In the genomic region with DNA sequence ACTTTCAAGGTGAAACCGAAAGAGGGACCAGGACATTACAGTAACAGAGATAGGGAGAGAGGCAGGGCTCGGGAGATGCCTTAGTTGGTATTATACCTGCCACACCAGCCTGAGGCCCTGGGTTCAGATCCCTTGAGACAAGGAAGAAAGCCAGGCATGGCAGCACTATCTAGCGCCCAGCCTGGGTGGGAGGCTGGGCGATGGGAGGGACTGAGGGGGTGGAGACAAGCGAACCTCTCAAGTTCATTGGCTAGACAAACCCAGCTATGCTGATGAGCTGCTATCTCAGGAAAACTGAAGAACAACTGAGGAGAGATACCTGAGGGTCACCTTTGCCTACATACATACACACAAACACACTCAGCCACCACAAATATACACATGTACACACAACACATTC, we compare ENCODE assay signal across 14 mouse cellular contexts.
"Had no signal": no experiment of that assay in that cellular context is flagged by ENCODE, and none has a peak within 500 bp of the region (broad histone marks: within the 10 kb centered on the region; RNA-seq: fewer than 3 reads in every experiment).

No protein-coding gene starts in this region.

- H3K4me2 ChIP-seq: limb, embryonic 12.5 days; lung, embryonic 15.5 days; neural tube, embryonic 12.5 days had no signal

- H3K9me3 ChIP-seq: limb, embryonic 12.5 days; lung, embryonic 15.5 days; neural tube, embryonic 12.5 days had no signal

- H3K4me3 ChIP-seq: limb, embryonic 12.5 days; lung, embryonic 15.5 days; neural tube, embryonic 12.5 days had no signal

- DNase-seq: kidney, adult 2 months; kidney, postnatal 36 days; layer of hippocampus, adult 9-11 months; layer of hippocampus, postnatal 36 days; lung, postnatal 14 days; midbrain, embryonic 14.5 days; thymus, adult 18-20 months; thymus, postnatal 14 days had no signal

- H3K4me1 ChIP-seq: limb, embryonic 12.5 days; lung, embryonic 15.5 days; neural tube, embryonic 12.5 days had no signal

- H3K27ac ChIP-seq: kidney, postnatal 0 days; limb, embryonic 12.5 days; lung, embryonic 15.5 days; macrophage; neural tube, embryonic 12.5 days had no signal

- ATAC-seq: intestine, embryonic 16.5 days had no signal

- H3K27me3 ChIP-seq: limb, embryonic 12.5 days; lung, embryonic 15.5 days; neural tube, embryonic 12.5 days had no signal

- H3K9ac ChIP-seq: limb, embryonic 12.5 days; lung, embryonic 15.5 days; neural tube, embryonic 12.5 days had no signal
